Mouse (Mus musculus) kidney, postnatal 10 days (tissue): ENCODE results near the gene Usp46.

Experiments used
- DNase-seq: peaks from one replicate; pipeline ENCODE4 v3.0.0; 2021; ENCODE audit warnings: mixed read lengths

The Usp46 gene

GRCm38 (mm10) chr5:73950809-73951648 lies 117.2 kb downstream of the Usp46 start:
- DNase-seq: peak; percentile 45
